ENCODE assay signal across 8 mouse cellular contexts in the genomic region with DNA sequence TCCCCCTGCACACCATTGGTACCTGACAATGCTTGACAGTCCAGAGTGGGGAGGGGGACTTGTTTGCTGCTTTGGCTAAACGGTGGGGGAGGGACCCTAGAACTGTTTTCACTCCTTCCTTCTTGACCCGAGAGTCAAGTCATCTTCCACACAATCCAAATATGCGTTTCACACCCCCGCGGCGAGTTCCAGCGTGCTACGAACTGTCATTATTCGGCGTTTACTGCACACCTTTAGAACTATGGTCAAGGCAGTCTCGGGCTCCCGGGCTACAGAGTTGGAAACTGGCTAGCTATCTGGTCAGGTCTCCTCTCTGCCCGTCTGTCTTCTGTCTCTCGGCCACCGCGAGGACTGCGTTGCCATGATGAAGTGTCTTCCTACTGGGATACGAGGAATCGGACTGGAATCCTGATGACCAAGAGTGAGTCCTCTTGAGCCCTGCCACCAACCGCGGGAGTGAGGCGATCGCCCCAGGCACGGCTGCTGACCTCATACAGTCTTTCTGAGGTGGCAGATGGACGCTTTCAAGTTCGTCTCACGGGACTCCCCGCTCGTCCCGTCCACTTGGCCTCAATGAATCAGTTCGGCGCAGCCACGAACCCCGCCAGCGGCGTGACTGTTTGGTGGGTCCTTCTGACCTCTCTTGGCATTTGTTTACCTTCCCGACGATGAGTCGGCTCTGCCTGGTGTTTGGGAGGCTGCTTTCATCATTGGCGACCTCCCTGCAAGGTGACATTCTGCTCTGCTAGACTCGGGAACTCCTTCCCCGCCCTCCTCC. TPM values are rescaled to one million over a fixed set of nuclear protein-coding genes. Genes with fewer than 3 reads are reported as not detected.
DNase-seq lines count a peak whose midpoint lies in the region; ATAC-seq and TF ChIP-seq lines count a peak whose summit lies in the region.

No protein-coding gene starts in this region.

- peak; percentile 61 for DNase-seq in gastrocnemius, adult 2 months
- no peak for DNase-seq in gastrocnemius, adult 18-20 months (ENCODE audit: low spot score)
- peak; percentile 49 for DNase-seq in MEL (ENCODE audit: low read depth, low spot score)
- peak; percentile 37 for DNase-seq in embryonic facial prominence, embryonic 11.5 days (ENCODE audit: low spot score)
- DNase-seq in heart, postnatal 4 days, result peak; percentile 54
- DNase-seq in left cerebral cortex, adult 18-20 months (ENCODE audit: low spot score in 2 of 2), result peak; percentile 31 to 46
- peak in 1 of 2 experiments; percentile 7 for DNase-seq in spleen, adult 2 months (ENCODE audit: low read depth in 1 of 2, low spot score in 2 of 2)

- peak overlapping the region; percentile 92 for H3K27ac ChIP-seq in gastrocnemius, adult 2 months
- peak overlapping the region; percentile 77 for H3K27ac ChIP-seq in MEL (ENCODE audit: control insufficient read depth, low read depth, low read length)
- peak overlapping the region; percentile 3; the same call in 1 of the 2 replicates for H3K27ac ChIP-seq in embryonic facial prominence, embryonic 11.5 days (replicated peaks; ENCODE audit: low read depth, low read length)
- peak overlapping the region; percentile 74 for H3K27ac ChIP-seq in spleen, adult 2 months (ENCODE audit: insufficient read depth, low read length)

- intact Hi-C loops in gastrocnemius, adult 2 months (cut with DNase I), result loop anchor here (10.0 kb wide), 1 partner anchor 348 kb away; no protein-coding TSS in a partner anchor

- WGBS in embryonic facial prominence, embryonic 11.5 days, result under 1% methylated on average over 42 of the region's 42 CpGs
- under 1% methylated on average over 42 of the region's 42 CpGs for WGBS in spleen, adult 2 months

- H3K4me3 ChIP-seq in gastrocnemius, adult 2 months, result peak overlapping the region; percentile 90
- H3K4me3 ChIP-seq in MEL (ENCODE audit: control insufficient read depth in 1 of 2, insufficient read depth in 1 of 2, low read depth in 2 of 2, low read length in 2 of 2), result peak overlapping the region; percentile 73 to 77
- H3K4me3 ChIP-seq in embryonic facial prominence, embryonic 11.5 days (ENCODE audit: low read depth, low read length), result peak overlapping the region; percentile 83
- H3K4me3 ChIP-seq in spleen, adult 2 months (ENCODE audit: extremely low read depth, insufficient read depth, insufficient read length), result peak overlapping the region; percentile 96

- TF ChIP-seq CTCF in gastrocnemius, adult 2 months (IDR thresholded peaks at IDR 0.05), result no peak
- TF ChIP-seq CTCF in MEL (IDR thresholded peaks at IDR 0.05 in 2 of 3, conservative IDR thresholded peaks at IDR 0.05 in 1 of 3; ENCODE audit: control insufficient read depth in 1 of 3, insufficient read depth in 1 of 3, low read depth in 2 of 3, low read length in 3 of 3, poor library complexity in 1 of 3, severe bottlenecking in 1 of 3), result no peak
- no peak for TF ChIP-seq CTCF in spleen, adult 2 months (IDR thresholded peaks at IDR 0.05; ENCODE audit: extremely low read depth, insufficient read depth, insufficient read length, insufficient replicate concordance)

- peaks cover 3 to 25% of the 10 kb centered on the region in 2 experiments for H3K36me3 ChIP-seq in MEL (ENCODE audit: control insufficient read depth in 1 of 2, insufficient read depth in 2 of 2, low read length in 2 of 2)
- H3K36me3 ChIP-seq in embryonic facial prominence, embryonic 11.5 days (replicated peaks; ENCODE audit: control insufficient read depth, insufficient read depth, low read depth, low read length), result no peaks in the 10 kb centered on the region
- 0 out of 2 replicates have a peak, but pooled peaks cover 3% of the 10 kb centered on the region for H3K36me3 ChIP-seq in spleen, adult 2 months (ENCODE audit: control insufficient read depth, insufficient read depth, low read length)

- peak overlapping the region; percentile 92 for H3K9ac ChIP-seq in MEL (ENCODE audit: control insufficient read depth, low read depth, low read length, poor library complexity, severe bottlenecking)
- peak overlapping the region; percentile 95 for H3K9ac ChIP-seq in embryonic facial prominence, embryonic 11.5 days (replicated peaks; ENCODE audit: low read length)

- H3K4me1 ChIP-seq in MEL (ENCODE audit: control insufficient read depth in 1 of 2, insufficient read depth in 2 of 2, low read length in 2 of 2), result peaks cover 2 to 14% of the 10 kb centered on the region in 2 experiments; a peak in 2 of 4 replicates
- no peaks in the 10 kb centered on the region for H3K4me1 ChIP-seq in embryonic facial prominence, embryonic 11.5 days (ENCODE audit: control insufficient read depth, insufficient read depth, low read length)
- peaks cover 3% of the 10 kb centered on the region; the same call in 1 of the 2 replicates for H3K4me1 ChIP-seq in spleen, adult 2 months (ENCODE audit: control insufficient read depth, insufficient read depth, insufficient read length)

- no peak for TF ChIP-seq RAD21 in MEL (IDR thresholded peaks at IDR 0.05; ENCODE audit: low read depth, low read length)

- peak; percentile 29 for ATAC-seq in embryonic facial prominence, embryonic 11.5 days (replicated peaks; ENCODE audit: insufficient number of reproducible peaks, low FRiP score, low TSS enrichment, low read depth)
- peak; percentile 26 for ATAC-seq in megakaryocyte, adult 5-6 weeks (ENCODE audit: poor library complexity, severe bottlenecking)

- H3K79me2 ChIP-seq in MEL (ENCODE audit: control insufficient read depth, insufficient read depth, low read length, poor library complexity), result peaks cover 39% of the 10 kb centered on the region

- no peaks in the 10 kb centered on the region for H3K27me3 ChIP-seq in MEL (ENCODE audit: control insufficient read depth in 1 of 2, insufficient read depth in 2 of 2, low read length in 2 of 2)
- H3K27me3 ChIP-seq in embryonic facial prominence, embryonic 11.5 days (ENCODE audit: control insufficient read depth, insufficient read depth, low read length), result no peaks in the 10 kb centered on the region
- H3K27me3 ChIP-seq in spleen, adult 2 months (ENCODE audit: control insufficient read depth, insufficient read depth, low read length), result no peaks in the 10 kb centered on the region

- H3K4me2 ChIP-seq in embryonic facial prominence, embryonic 11.5 days (ENCODE audit: low read depth, low read length), result peak overlapping the region; percentile 88

- no peak for TF ChIP-seq POLR2A in MEL (IDR thresholded peaks at IDR 0.05; ENCODE audit: control insufficient read depth in 1 of 2, insufficient read depth in 1 of 2, low read depth in 1 of 2, low read length in 2 of 2, poor library complexity in 1 of 2)
- no peak for TF ChIP-seq POLR2A in spleen, adult 2 months (IDR thresholded peaks at IDR 0.05; ENCODE audit: low read depth, low read length)

- no peak for TF ChIP-seq EP300 in MEL (IDR thresholded peaks at IDR 0.05; ENCODE audit: low read depth in 1 of 2, low read length in 2 of 2)

- no peaks in the 10 kb centered on the region for H3K9me3 ChIP-seq in MEL (replicated peaks; ENCODE audit: insufficient read depth, low read length)
- H3K9me3 ChIP-seq in embryonic facial prominence, embryonic 11.5 days (replicated peaks; ENCODE audit: control insufficient read depth, low read length), result no peaks in the 10 kb centered on the region

RNA-seq across cellular contexts. Expression of gene Yod1, which starts 0.4 kb away (rescaled TPM):
- 1 to 10 TPM; 3.7 to 4.1 TPM for total RNA-seq in gastrocnemius, adult 2 months (2021)
- 1 to 10 TPM; 2.9 to 3.5 TPM for total RNA-seq in gastrocnemius, adult 18-20 months (2021)
- total RNA-seq in MEL (2012; rRNA removed), result 7.1 and 8.6 TPM in 2 replicates
- 1 to 10 TPM in 1 of 2 experiments, not detected in 1; 6.1 TPM for polyA plus RNA-seq in MEL (2012; ENCODE audit: insufficient read depth in 1 of 2, insufficient read length in 2 of 2, low read depth in 1 of 2, low replicate concordance in 2 of 2, missing spikeins in 1 of 2)
- polyA plus RNA-seq in embryonic facial prominence, embryonic 11.5 days (2014; fragmentation: Nextera tagmentation; extraction: Ambion mirVana), result 5.9 and 7.5 TPM in 2 replicates
- 1 to 10 TPM; 6.4 to 6.5 TPM for total RNA-seq in heart, postnatal 4 days (2021)
- total RNA-seq in left cerebral cortex, adult 18-20 months (2021), result 10 to 100 TPM; 16.5 TPM
- 10.3 and 10.7 TPM in 2 replicates for total RNA-seq in megakaryocyte, adult 5-6 weeks (2015)
- total RNA-seq in megakaryocyte, adult 5-6 weeks (2017), result 8.4 and 8.8 TPM in 2 replicates
- polyA plus RNA-seq in spleen, adult 2 months (2012; rRNA removed), result 1.6 and 2.2 TPM in 2 replicates

RNA-seq across cellular contexts. Expression of gene Gm29427, which starts 1.1 kb away (rescaled TPM):
- total RNA-seq in gastrocnemius, adult 2 months (2021), result under 1 TPM in 1 of 2 experiments, not detected in 1; 0.14 TPM
- total RNA-seq in gastrocnemius, adult 18-20 months (2021), result not detected
- not detected in 2 replicates for total RNA-seq in MEL (2012; rRNA removed)
- not detected for polyA plus RNA-seq in MEL (2012; ENCODE audit: insufficient read depth in 1 of 2, insufficient read length in 2 of 2, low read depth in 1 of 2, low replicate concordance in 2 of 2, missing spikeins in 1 of 2)
- polyA plus RNA-seq in embryonic facial prominence, embryonic 11.5 days (2014; fragmentation: Nextera tagmentation; extraction: Ambion mirVana), result not detected in 2 replicates
- total RNA-seq in heart, postnatal 4 days (2021), result not detected
- total RNA-seq in left cerebral cortex, adult 18-20 months (2021), result not detected
- 0.11 TPM in 1 of 2 replicates, not detected in the other for total RNA-seq in megakaryocyte, adult 5-6 weeks (2015)
- total RNA-seq in megakaryocyte, adult 5-6 weeks (2017), result not detected in 2 replicates
- not detected in 2 replicates for polyA plus RNA-seq in spleen, adult 2 months (2012; rRNA removed)

RNA-seq across cellular contexts. Expression of gene Pfkfb2, which starts 12.4 kb away (rescaled TPM):
- 10 to 100 TPM; 11.6 to 15.5 TPM for total RNA-seq in gastrocnemius, adult 2 months (2021)
- total RNA-seq in gastrocnemius, adult 18-20 months (2021), result 10 to 100 TPM in 1 of 2 experiments, 1 to 10 TPM in 1; 9.7 to 12.8 TPM
- total RNA-seq in MEL (2012; rRNA removed), result 11.3 and 13.6 TPM in 2 replicates
- polyA plus RNA-seq in MEL (2012; ENCODE audit: insufficient read depth in 1 of 2, insufficient read length in 2 of 2, low read depth in 1 of 2, low replicate concordance in 2 of 2, missing spikeins in 1 of 2), result 10 to 100 TPM in 1 of 2 experiments, not detected in 1; 13.9 TPM
- 5.1 and 5.7 TPM in 2 replicates for polyA plus RNA-seq in embryonic facial prominence, embryonic 11.5 days (2014; fragmentation: Nextera tagmentation; extraction: Ambion mirVana)
- 10 to 100 TPM; 25.6 to 26.0 TPM for total RNA-seq in heart, postnatal 4 days (2021)
- total RNA-seq in left cerebral cortex, adult 18-20 months (2021), result 10 to 100 TPM; 36.9 to 43.6 TPM
- 2.8 and 4.4 TPM in 2 replicates for total RNA-seq in megakaryocyte, adult 5-6 weeks (2015)
- 7.2 and 8.0 TPM in 2 replicates for total RNA-seq in megakaryocyte, adult 5-6 weeks (2017)
- 3.3 and 5.3 TPM in 2 replicates for polyA plus RNA-seq in spleen, adult 2 months (2012; rRNA removed)

RNA-seq across cellular contexts. Expression of gene AA986860, which starts 15.1 kb away (rescaled TPM):
- under 1 TPM; 0.20 to 0.43 TPM for total RNA-seq in gastrocnemius, adult 2 months (2021)
- total RNA-seq in gastrocnemius, adult 18-20 months (2021), result under 1 TPM; 0.09 to 0.24 TPM
- total RNA-seq in MEL (2012; rRNA removed), result 0.31 and 0.39 TPM in 2 replicates
- polyA plus RNA-seq in MEL (2012; ENCODE audit: insufficient read depth in 1 of 2, insufficient read length in 2 of 2, low read depth in 1 of 2, low replicate concordance in 2 of 2, missing spikeins in 1 of 2), result under 1 TPM in 1 of 2 experiments, not detected in 1; 0.58 TPM
- 0.67 and 0.89 TPM in 2 replicates for polyA plus RNA-seq in embryonic facial prominence, embryonic 11.5 days (2014; fragmentation: Nextera tagmentation; extraction: Ambion mirVana)
- total RNA-seq in heart, postnatal 4 days (2021), result under 1 TPM; 0.79 to 0.97 TPM
- total RNA-seq in left cerebral cortex, adult 18-20 months (2021), result 1 to 10 TPM; 1.5 TPM
- total RNA-seq in megakaryocyte, adult 5-6 weeks (2015), result 0.54 and 0.87 TPM in 2 replicates
- total RNA-seq in megakaryocyte, adult 5-6 weeks (2017), result 0.11 and 0.33 TPM in 2 replicates
- 0.30 and 0.48 TPM in 2 replicates for polyA plus RNA-seq in spleen, adult 2 months (2012; rRNA removed)

RNA-seq across cellular contexts. Expression of gene C4bp, which starts 55.3 kb away (rescaled TPM):
- total RNA-seq in gastrocnemius, adult 2 months (2021), result not detected
- total RNA-seq in gastrocnemius, adult 18-20 months (2021), result under 1 TPM in 1 of 2 experiments, not detected in 1; 0.19 TPM
- not detected in 2 replicates for total RNA-seq in MEL (2012; rRNA removed)
- not detected for polyA plus RNA-seq in MEL (2012; ENCODE audit: insufficient read depth in 1 of 2, insufficient read length in 2 of 2, low read depth in 1 of 2, low replicate concordance in 2 of 2, missing spikeins in 1 of 2)
- polyA plus RNA-seq in embryonic facial prominence, embryonic 11.5 days (2014; fragmentation: Nextera tagmentation; extraction: Ambion mirVana), result not detected in 2 replicates
- total RNA-seq in heart, postnatal 4 days (2021), result not detected
- not detected for total RNA-seq in left cerebral cortex, adult 18-20 months (2021)
- total RNA-seq in megakaryocyte, adult 5-6 weeks (2015), result not detected in 2 replicates
- total RNA-seq in megakaryocyte, adult 5-6 weeks (2017), result not detected in 2 replicates
- polyA plus RNA-seq in spleen, adult 2 months (2012; rRNA removed), result not detected in 2 replicates

Comparison
In these comparisons a context has a peak if more than half of its experiments do, and no peak if none do; other contexts are left out.
1. H3K27ac ChIP-seq: peak in every context shown above with its lines; median percentile 92 in gastrocnemius, adult 2 months; 77 in MEL; 74 in spleen, adult 2 months; 3 in embryonic facial prominence, embryonic 11.5 days.